Comparison of ENCODE assay signal across 11 mouse cellular contexts in genomic region chr15:97839473-97839872, GRCm38 (mm10). TPM values are rescaled to one million over a fixed set of nuclear protein-coding genes. Genes with fewer than 3 reads are reported as not detected.
A peak's percentile ranks its signal among the peaks of the same experiment; 100 is the strongest.
DNase-seq lines count a peak whose midpoint lies in the region; ATAC-seq and TF ChIP-seq lines count a peak whose summit lies in the region.
"Had no signal": no experiment of that assay in that cellular context is flagged by ENCODE, and none has a peak within 500 bp of the region (broad histone marks: within the 10 kb centered on the region; RNA-seq: fewer than 3 reads in every experiment).

No protein-coding gene starts in this region.

- no peaks in the 10 kb centered on the region for H3K9me3 ChIP-seq in forebrain, embryonic 10.5 days
- H3K9me3 ChIP-seq in forebrain, embryonic 13.5 days (replicated peaks), result no peaks in the 10 kb centered on the region
- H3K9me3 ChIP-seq in lung, embryonic 14.5 days (ENCODE audit: low read depth, low read length), result no peaks in the 10 kb centered on the region
- no peaks in the 10 kb centered on the region for H3K9me3 ChIP-seq in heart, postnatal 0 days (replicated peaks; ENCODE audit: control insufficient read depth, low read length)

- DNase-seq in forebrain, embryonic 10.5 days (ENCODE audit: extremely low spot score, low spot score), result no peak
- DNase-seq in lung, embryonic 14.5 days, result no peak
- DNase-seq in lung, postnatal 36 days, result no peak
- DNase-seq in heart, postnatal 0 days (ENCODE audit: low spot score), result no peak
- DNase-seq in cerebellum, adult 9-11 months, result no peak
- DNase-seq in gastrocnemius, postnatal 14 days, result no peak
- DNase-seq: right cerebral cortex, postnatal 4 days had no signal

- peaks cover 48% of the 10 kb centered on the region for H3K4me1 ChIP-seq in forebrain, embryonic 10.5 days
- H3K4me1 ChIP-seq in forebrain, embryonic 13.5 days, result peaks cover 14% of the 10 kb centered on the region
- peaks cover 34% of the 10 kb centered on the region for H3K4me1 ChIP-seq in lung, embryonic 14.5 days (ENCODE audit: insufficient read depth)
- H3K4me1 ChIP-seq in heart, postnatal 0 days (ENCODE audit: control insufficient read depth, insufficient read depth), result peaks cover 48% of the 10 kb centered on the region
- H3K4me1 ChIP-seq in small intestine, adult 2 months (ENCODE audit: control insufficient read depth, insufficient read depth, insufficient read length, low read length), result peaks cover 32% of the 10 kb centered on the region

- no peak overlapping the region for H3K9ac ChIP-seq in forebrain, embryonic 13.5 days
- H3K9ac ChIP-seq in lung, embryonic 14.5 days, result no peak overlapping the region
- H3K9ac ChIP-seq in heart, postnatal 0 days (replicated peaks; ENCODE audit: low read depth, low read length), result no peak overlapping the region

- peaks cover 5% of the 10 kb centered on the region; the same call in 1 of the 2 replicates for H3K27me3 ChIP-seq in forebrain, embryonic 10.5 days (ENCODE audit: poor library complexity, severe bottlenecking)
- H3K27me3 ChIP-seq in forebrain, embryonic 13.5 days, result 0 out of 2 replicates have a peak, but pooled peaks cover 3% of the 10 kb centered on the region
- H3K27me3 ChIP-seq in lung, embryonic 14.5 days (ENCODE audit: insufficient read depth, low read length), result no peaks in the 10 kb centered on the region
- no peaks in the 10 kb centered on the region for H3K27me3 ChIP-seq in heart, postnatal 0 days (ENCODE audit: control insufficient read depth, insufficient read depth, low read length)
- H3K27me3 ChIP-seq in small intestine, adult 2 months (ENCODE audit: control insufficient read depth, insufficient read depth, low read length), result no peaks in the 10 kb centered on the region

- no peaks in the 10 kb centered on the region for H3K36me3 ChIP-seq in forebrain, embryonic 10.5 days (replicated peaks)
- no peaks in the 10 kb centered on the region for H3K36me3 ChIP-seq in forebrain, embryonic 13.5 days (ENCODE audit: poor library complexity, severe bottlenecking)
- no peaks in the 10 kb centered on the region for H3K36me3 ChIP-seq in lung, embryonic 14.5 days (ENCODE audit: insufficient read depth)
- H3K36me3 ChIP-seq in heart, postnatal 0 days (replicated peaks; ENCODE audit: control insufficient read depth, insufficient read depth, low read length), result no peaks in the 10 kb centered on the region
- no peaks in the 10 kb centered on the region for H3K36me3 ChIP-seq in small intestine, adult 2 months (ENCODE audit: control insufficient read depth, insufficient read depth, low read length)

- no peak for TF ChIP-seq CTCF in lung, embryonic 14.5 days (IDR thresholded peaks at IDR 0.05; ENCODE audit: low read depth)
- no peak for TF ChIP-seq CTCF in heart, postnatal 0 days (IDR thresholded peaks at IDR 0.05; ENCODE audit: low read depth)
- TF ChIP-seq CTCF in small intestine, adult 2 months (IDR thresholded peaks at IDR 0.05; ENCODE audit: extremely low read depth, insufficient read length, insufficient replicate concordance, low read depth, low read length), result no peak

- intact Hi-C loops in gastrocnemius, postnatal 14 days (cut with DNase I; ENCODE audit: low total_unique reads), result no loop called here

- 71% methylated on average over 4 of the region's 4 CpGs for WGBS in forebrain, embryonic 10.5 days
- 76% methylated on average over 4 of the region's 4 CpGs for WGBS in forebrain, embryonic 13.5 days
- 73% methylated on average over 4 of the region's 4 CpGs for WGBS in lung, embryonic 14.5 days
- 65% methylated on average over 4 of the region's 4 CpGs for WGBS in heart, postnatal 0 days
- 75% methylated on average over 4 of the region's 4 CpGs for WGBS in small intestine, adult 2 months

- no peak for TF ChIP-seq POLR2A in small intestine, adult 2 months (IDR thresholded peaks at IDR 0.05; ENCODE audit: low read depth, low read length)

- TF ChIP-seq EP300 in heart, postnatal 0 days (IDR thresholded peaks at IDR 0.05; ENCODE audit: low read depth), result no peak

- no peak overlapping the region for H3K4me3 ChIP-seq in forebrain, embryonic 10.5 days
- no peak overlapping the region for H3K4me3 ChIP-seq in forebrain, embryonic 13.5 days
- no peak overlapping the region for H3K4me3 ChIP-seq in lung, embryonic 14.5 days (ENCODE audit: low read depth, low read length)
- no peak overlapping the region for H3K4me3 ChIP-seq in heart, postnatal 0 days (ENCODE audit: low read depth, low read length)
- no peak overlapping the region for H3K4me3 ChIP-seq in small intestine, adult 2 months (ENCODE audit: low read depth, low read length)
- H3K4me3 ChIP-seq: erythroblast, embryonic 14.5 days had no signal

- ATAC-seq in forebrain, embryonic 13.5 days, result no peak
- no peak for ATAC-seq in lung, embryonic 14.5 days (ENCODE audit: insufficient read depth)
- no peak for ATAC-seq in heart, postnatal 0 days (ENCODE audit: insufficient read depth, low read depth)

- H3K27ac ChIP-seq in forebrain, embryonic 10.5 days, result peak overlapping the region; percentile 26; the same call in 1 of the 2 replicates
- H3K27ac ChIP-seq in forebrain, embryonic 13.5 days, result no peak overlapping the region
- peak overlapping the region; percentile 77; the same call in 1 of the 2 replicates for H3K27ac ChIP-seq in lung, embryonic 14.5 days (ENCODE audit: low read depth)
- peak overlapping the region; percentile 68 for H3K27ac ChIP-seq in heart, postnatal 0 days (ENCODE audit: low read depth)
- H3K27ac ChIP-seq in small intestine, adult 2 months (ENCODE audit: insufficient read depth, low read depth, low read length), result peak overlapping the region; percentile 13
- H3K27ac ChIP-seq: macrophage had no signal

- no peak overlapping the region for H3K4me2 ChIP-seq in forebrain, embryonic 13.5 days
- no peak overlapping the region for H3K4me2 ChIP-seq in lung, embryonic 14.5 days
- no peak overlapping the region for H3K4me2 ChIP-seq in heart, postnatal 0 days (ENCODE audit: low read depth, low read length)

RNA-seq across cellular contexts. Expression of gene Hdac7, which starts 4.8 kb away (rescaled TPM):
- 21.6 and 25.3 TPM in 2 replicates for polyA plus RNA-seq in forebrain, embryonic 10.5 days (2016; fragmentation: Nextera tagmentation; extraction: Ambion mirVana)
- 20.3 and 23.3 TPM in 2 replicates for polyA plus RNA-seq in forebrain, embryonic 13.5 days (2015; fragmentation: Nextera tagmentation; extraction: Ambion mirVana)
- 43.8 and 51.2 TPM in 2 replicates for polyA plus RNA-seq in lung, embryonic 14.5 days (2014; fragmentation: Nextera tagmentation; extraction: Ambion mirVana)
- total RNA-seq in heart, postnatal 0 days (2014; rRNA removed; ENCODE audit: low replicate concordance), result 34.4 and 36.9 TPM in 2 replicates
- 15.6 TPM in 2 replicates for polyA plus RNA-seq in heart, postnatal 0 days (2015; fragmentation: Nextera tagmentation; extraction: Ambion mirVana)
- 21.3 and 29.9 TPM in 2 replicates for polyA plus RNA-seq in small intestine, adult 2 months (2012; rRNA removed)
- total RNA-seq in gastrocnemius, postnatal 14 days (2021), result 10 to 100 TPM; 18.2 to 23.3 TPM
